Mouse (Mus musculus) heart, adult 18-20 months (tissue): ENCODE measurements around the gene Cwh43. TPM values are rescaled to one million over a fixed set of nuclear protein-coding genes. Genes with fewer than 3 reads are reported as not detected.
A peak's percentile ranks its signal among the peaks of the same experiment; 100 is the strongest.
"Not testable (repeated sequence)": the region's sequence is repeated elsewhere in the genome, so short reads cannot be mapped to it uniquely, and the experiment has no call there.

Source experiments
- DNase-seq, 2 experiments: peaks; one replicate each; pipeline ENCODE4 v3.0.0; 2021 to 2022; ENCODE audit warnings: mixed read lengths in 1 of 2
- total RNA-seq, 2 experiments: library from RNA; stranded (reverse); gene quantifications; 2 replicates each; pipeline ENCODE4 v1.2.3; 2021

The Cwh43 gene
- total RNA-seq, 2 experiments from 2014 or later, result not detected

DNA sequence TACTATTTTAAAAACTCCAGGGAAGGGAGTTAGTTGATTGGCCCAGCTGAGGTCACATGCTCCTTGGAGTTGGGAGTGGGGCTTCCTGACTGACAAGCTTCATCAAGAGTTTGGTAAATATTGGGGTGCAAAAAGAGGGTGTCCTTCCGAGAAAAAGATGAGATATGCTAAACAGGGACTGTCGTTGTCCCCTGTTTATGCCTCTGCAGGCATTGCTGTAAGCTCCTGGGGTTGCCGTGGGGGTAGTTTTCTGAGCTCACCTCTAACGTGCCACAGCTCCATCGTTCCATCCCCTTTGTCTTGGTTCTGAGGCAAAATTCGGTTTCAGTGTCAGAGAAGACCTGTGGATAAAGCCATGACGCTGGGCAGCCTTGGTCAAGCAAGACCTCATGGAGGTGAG is 74.8 kb downstream of the Cwh43 start, which contains the start of gene Dcun1d4:
TSS of gene Dcun1d4 (plus strand) at position 301 of the 400 bp plus-strand sequence.
- DNase-seq, result no peak

DNA sequence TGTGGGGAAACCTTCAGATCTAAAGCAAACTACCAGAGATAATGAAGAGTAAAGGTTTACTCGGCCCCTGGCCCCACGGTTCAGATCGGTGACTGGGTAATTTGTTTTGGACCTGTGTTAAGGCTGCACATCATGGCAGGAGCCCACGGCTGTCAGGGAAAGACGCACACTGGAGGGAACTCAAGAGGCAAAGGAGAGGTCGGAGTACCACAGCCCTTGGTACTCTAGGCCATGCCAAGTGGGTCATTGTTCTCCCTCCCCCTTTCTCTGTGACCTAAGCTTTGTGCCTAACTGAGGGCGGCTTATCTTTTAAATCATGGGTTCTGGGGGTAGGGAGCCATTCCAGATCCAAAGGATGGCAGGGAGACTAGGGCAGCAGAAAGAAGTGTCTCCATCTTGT is 75.5 kb downstream of the Cwh43 start:
- no peak for DNase-seq

GRCm38 (mm10) chr5:73482381-73482780 is 76.5 kb downstream of the Cwh43 start:
- DNase-seq, result not testable (repeated sequence)

DNA sequence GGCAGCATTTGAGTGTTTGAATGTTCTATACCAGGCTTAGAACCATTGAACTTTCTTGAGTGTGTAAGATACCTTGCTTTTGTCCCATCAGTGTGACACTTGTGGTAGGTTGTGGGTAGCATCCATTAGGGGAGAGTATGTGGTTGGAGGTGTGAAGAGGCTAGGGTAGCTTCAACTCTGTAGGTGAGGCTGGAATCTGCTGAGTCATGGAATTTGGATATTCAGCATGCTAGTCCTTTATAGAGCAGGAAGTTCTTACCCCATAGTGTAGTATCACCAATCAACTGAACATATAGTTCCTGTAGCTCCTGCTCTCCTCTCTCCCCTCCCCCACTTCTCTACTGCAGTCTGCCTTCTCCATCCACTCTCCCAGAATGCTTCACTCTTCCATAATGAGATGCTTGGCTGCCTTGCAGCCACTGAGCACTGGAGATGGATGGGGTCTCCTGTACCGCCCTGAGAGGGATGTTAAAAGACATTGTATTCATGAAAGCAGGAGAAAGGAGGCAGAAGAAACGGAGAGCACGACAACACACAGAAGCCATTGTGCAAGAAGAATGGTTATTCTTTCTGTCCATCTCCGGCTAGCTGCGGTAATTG is 78.2 kb downstream of the Cwh43 start:
- DNase-seq, result no peak

DNA sequence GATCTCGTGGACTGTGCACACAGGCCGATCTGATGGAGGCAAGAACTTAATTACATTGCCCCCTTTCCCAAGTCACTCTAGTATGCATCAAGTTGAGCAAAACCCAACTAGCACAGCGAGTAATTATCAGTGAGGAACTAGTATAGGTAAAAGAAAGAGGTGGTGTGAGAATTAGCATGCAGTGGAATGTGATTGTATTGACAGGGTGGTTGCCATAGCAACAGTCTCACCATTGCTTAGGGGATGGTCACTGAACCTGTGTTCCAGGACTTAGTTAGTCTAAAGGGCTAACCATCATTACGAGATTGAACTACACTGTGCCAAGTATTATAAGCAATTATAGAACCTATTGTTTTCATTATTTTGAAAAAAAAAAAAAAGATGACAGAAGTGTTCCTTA is 80.6 kb downstream of the Cwh43 start:
- no peak for DNase-seq

GRCm38 (mm10) chr5:73489915-73490314 is 84.0 kb downstream of the Cwh43 start:
- DNase-seq, result peak in 1 of 2 experiments; percentile 26

DNA sequence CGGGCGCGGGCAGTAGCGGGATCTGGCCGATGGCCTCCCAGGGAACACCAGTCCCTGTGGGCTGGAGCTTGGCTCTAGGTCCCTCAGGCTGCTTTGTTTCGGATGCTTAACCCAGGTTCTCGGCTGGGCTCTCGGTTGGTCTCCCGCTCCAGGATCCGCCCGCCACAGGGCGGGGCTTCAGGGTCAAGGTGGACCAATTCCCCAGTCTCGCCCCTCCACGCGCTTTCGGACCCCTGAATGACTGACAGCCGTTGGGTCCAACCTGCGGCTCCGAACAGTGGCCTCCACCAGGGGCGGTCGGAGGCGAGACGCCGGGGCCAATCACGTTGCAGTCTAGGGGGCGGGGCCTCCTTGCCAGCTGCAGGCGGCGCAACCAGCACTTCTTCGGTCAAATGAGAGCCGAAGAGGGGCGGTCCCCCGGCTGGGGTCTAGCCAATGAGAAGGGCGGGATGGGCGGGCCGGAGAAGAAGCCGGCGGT is 84.8 kb downstream of the Cwh43 start:
- peak; percentile 99 to 100 for DNase-seq

DNA sequence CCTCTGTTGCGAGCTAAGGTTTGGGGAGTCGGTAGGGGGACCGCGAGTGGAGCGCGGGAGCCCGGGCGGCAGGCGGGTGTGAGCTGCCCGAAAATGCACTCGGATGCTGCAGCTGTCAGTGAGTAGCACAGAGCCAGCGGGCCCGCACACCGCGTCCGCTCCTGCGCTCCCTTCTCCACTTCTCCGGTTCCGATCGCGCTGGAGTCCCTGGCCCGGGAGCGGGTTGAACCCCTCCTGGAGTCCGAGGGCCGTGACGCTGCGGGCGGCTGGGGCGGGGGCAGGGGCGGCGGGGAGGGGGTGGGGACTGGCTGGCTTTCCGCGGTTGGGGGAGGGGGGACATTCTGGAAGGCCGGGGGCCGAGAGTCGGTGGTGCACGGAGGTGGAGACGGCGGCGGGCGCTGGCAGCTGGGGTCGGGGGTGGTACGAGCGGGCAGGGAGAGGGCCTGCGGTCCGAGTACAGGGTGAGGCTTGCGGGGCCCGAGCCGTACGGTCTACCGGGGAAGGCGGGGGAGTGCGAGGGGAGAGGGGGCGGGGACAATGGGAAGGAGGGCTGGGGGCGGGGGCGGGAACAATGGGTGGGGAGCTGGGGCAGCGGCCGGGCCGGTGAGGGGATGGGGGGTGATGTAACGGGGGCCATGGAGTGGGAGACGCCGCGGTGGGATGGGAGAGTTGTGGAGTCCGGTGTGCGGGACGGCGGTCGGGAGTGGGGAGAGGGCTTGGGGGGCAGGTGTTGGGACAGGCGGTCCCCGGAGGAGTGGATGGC is 85.4 kb downstream of the Cwh43 start:
- no peak for DNase-seq

GRCm38 (mm10) chr5:73491837-73492720 is 86.2 kb downstream of the Cwh43 start:
- DNase-seq, result peak; percentile 92

DNA sequence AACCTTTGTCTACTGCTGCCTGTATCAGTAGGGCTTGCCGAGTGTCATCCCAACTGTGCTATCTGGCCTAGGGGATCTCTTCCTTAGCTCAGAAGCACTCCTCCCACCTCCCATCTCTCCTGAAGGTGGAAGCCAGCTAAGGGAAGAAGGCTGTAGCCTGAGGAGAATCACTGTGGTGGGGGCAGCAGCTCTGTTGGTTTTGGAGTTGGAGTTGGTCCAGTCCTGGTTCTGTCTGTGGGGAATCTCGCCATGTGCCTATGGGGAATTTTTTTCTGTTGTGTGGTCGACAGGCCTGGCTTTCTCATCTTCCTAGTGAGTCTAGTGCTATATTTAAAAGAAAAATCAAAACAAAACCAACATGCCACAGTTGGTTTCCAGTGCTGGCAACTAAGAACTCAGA is 91.5 kb downstream of the Cwh43 start:
- DNase-seq, result no peak

- no peak for DNase-seq
These were observed 92.7 kb downstream of the Cwh43 start for GRCm38 (mm10) chr5:73498559-73498958.

DNA sequence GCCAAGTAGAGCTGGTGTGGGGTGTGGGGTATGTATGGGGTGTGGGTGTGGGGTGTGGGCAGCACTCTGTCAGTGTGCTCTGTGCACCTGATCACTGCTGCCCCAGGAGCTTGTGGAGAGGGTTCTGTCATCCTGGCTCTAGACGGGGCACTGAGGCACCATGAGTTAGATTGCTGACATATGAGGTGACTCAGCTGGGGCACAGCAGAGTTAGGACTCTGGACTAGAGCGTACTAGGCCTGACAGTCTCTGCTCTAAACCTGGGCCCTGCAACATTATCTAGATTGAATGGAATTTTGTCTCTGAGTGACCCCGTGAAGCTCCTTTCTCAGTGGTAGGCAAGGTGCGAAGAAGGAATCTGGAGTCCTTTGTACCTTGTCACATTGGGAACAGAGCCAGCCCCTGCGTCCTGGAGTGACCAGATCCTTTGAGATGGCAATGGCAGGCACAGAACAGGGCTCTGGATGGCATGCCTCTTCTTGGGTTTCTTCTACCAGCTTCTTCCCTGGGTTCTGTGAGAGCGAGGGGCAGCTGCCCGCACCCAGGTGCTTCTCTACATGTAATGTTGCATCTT is 95.1 kb downstream of the Cwh43 start:
- no peak for DNase-seq

- no peak for DNase-seq
These were observed 96.5 kb downstream of the Cwh43 start for GRCm38 (mm10) chr5:73502422-73502821.

Other genes starting within 250 kb of the Cwh43 start
- 10 to 100 TPM; 28.8 to 40.5 TPM for gene Fryl, start 149.5 kb upstream of the Cwh43 start, total RNA-seq
- 100 to 1,000 TPM; 259 to 269 TPM for gene Ociad1, start 113.3 kb upstream of the Cwh43 start, total RNA-seq
- gene Ociad2, start 65.0 kb upstream of the Cwh43 start, total RNA-seq, result 10 to 100 TPM; 12.9 to 13.5 TPM
- gene Dcun1d4, start 74.9 kb downstream of the Cwh43 start, total RNA-seq, result 10 to 100 TPM; 16.3 to 18.8 TPM
- not detected for gene Lrrc66, start 226.5 kb downstream of the Cwh43 start, total RNA-seq
- 100 to 1,000 TPM; 105 to 115 TPM for gene Sgcb, start 241.7 kb downstream of the Cwh43 start, total RNA-seq
- gene Spata18, start 245.3 kb downstream of the Cwh43 start, total RNA-seq, result 1 to 10 TPM in 1 of 2 experiments, not detected in 1; 1.3 TPM